Mouse (Mus musculus) heart, adult 2 months (tissue): ENCODE results near the gene Rabep2.

Experiments
- CTCF ChIP-seq: fragments of 200-600 bp; IDR thresholded peaks from 2 replicates; pipeline ENCODE4 v1.8.1; 2022; ENCODE audit warnings: antibody characterized with exemption, mild to moderate bottlenecking, moderate library complexity
- POLR2A ChIP-seq: fragments of 200-500 bp; IDR thresholded peaks from 2 replicates; pipeline ENCODE4 v1.6.1; 2011; ENCODE audit warnings: mild to moderate bottlenecking, low read depth, low read length, control low read depth; ENCODE audit not compliant: insufficient read depth

DNA sequence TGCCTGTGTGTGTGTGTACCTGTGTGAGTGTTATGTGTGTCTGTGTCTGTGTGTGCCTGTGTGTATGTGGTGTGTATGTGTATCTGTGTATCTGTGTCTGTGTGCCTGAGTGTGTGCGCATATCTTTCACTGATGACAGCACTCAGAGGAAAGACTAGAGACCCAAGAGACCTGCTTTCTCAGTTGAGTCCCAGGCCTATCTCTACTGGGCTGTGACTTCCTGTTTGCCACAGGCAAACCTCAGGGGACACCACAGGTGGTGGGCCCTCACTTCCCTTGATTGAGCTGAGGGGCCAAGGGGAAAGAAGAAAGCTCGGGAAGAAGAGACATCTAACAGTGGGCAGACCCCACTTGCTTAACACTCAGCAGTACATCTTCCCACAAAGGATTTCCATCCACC lies 11.9 kb upstream of the Rabep2 start:
- TF ChIP-seq CTCF (no peak), POLR2A (no peak)
